Mouse (Mus musculus) heart, embryonic 10.5 days (tissue): ENCODE measurements around the gene Gnb1l. TPM values are rescaled to one million over a fixed set of nuclear protein-coding genes. Genes with fewer than 3 reads are reported as not detected.

Source experiments
- DNase-seq: peaks from one replicate; pipeline ENCODE4 v3.0.0-alpha.2; 2017; ENCODE audit warnings: low spot score
- H3K27ac ChIP-seq: fragments of 300-500 bp; sonication (generic); 2 replicates; pipeline ENCODE4 v1.5.1; 2016; ENCODE audit warnings: mild to moderate bottlenecking
- H3K27me3 ChIP-seq: fragments of 300-500 bp; sonication (generic); 2 replicates; pipeline ENCODE4 v1.6.1; 2016; ENCODE audit warnings: mild to moderate bottlenecking; ENCODE audit not compliant: poor library complexity, insufficient read depth, severe bottlenecking
- H3K36me3 ChIP-seq: fragments of 300-500 bp; sonication (generic); 2 replicates; pipeline ENCODE4 v1.6.1; 2016; ENCODE audit warnings: mild to moderate bottlenecking, moderate library complexity
- H3K4me1 ChIP-seq: fragments of 300-500 bp; sonication (generic); 2 replicates; pipeline ENCODE4 v1.6.1; 2016; ENCODE audit warnings: mild to moderate bottlenecking
- H3K4me3 ChIP-seq: fragments of 300-500 bp; sonication (generic); 2 replicates; pipeline ENCODE4 v1.5.1; 2016; ENCODE audit warnings: mild to moderate bottlenecking, moderate library complexity
- H3K9me3 ChIP-seq: fragments of 300-500 bp; sonication (generic); 2 replicates; pipeline ENCODE4 v1.6.1; 2016; ENCODE audit warnings: mild to moderate bottlenecking, moderate library complexity
- WGBS: fragments of 180-500 bp; shearing (Covaris S2); methylation state at CpG from one replicate; pipeline ENCODE4 v1.1.7; 2016; 5-methylcytosine and 5-hydroxymethylcytosine counted together
- polyA plus RNA-seq: library from polyadenylated mRNA; unstranded; fragments of >200 nt; fragmentation: Nextera tagmentation; extraction: Ambion mirVana; gene quantifications from 2 replicates; pipeline ENCODE4 v1.2.1, GENCODE M21; 2016

Gene Gnb1l
- polyA plus RNA-seq, 1 experiment from 2014 or later = 17.1 TPM

- DNase-seq = no peak
- Histone ChIP-seq H3K4me1 (peaks cover 14% of the 10 kb centered on the region), H3K4me3 (no peak overlapping the region), H3K27ac (no peak overlapping the region), H3K9me3 (no peaks in the 10 kb centered on the region), H3K27me3 (no peaks in the 10 kb centered on the region), H3K36me3 (peaks cover 35% of the 10 kb centered on the region)
- 31% methylated on average over 1 of the region's 1 CpGs for WGBS
These were observed 27.7 kb upstream of the Gnb1l start for GRCm38 (mm10) chr16:18470829-18471228.

- Histone ChIP-seq H3K27me3 (no peaks in the 10 kb centered on the region), H3K4me1 (peaks cover 14% of the 10 kb centered on the region), H3K36me3 (peaks cover 38% of the 10 kb centered on the region), H3K9me3 (no peaks in the 10 kb centered on the region), H3K27ac (no peak overlapping the region; the same call in 1 of the 2 replicates), H3K4me3 (no peak overlapping the region)
- DNase-seq = peak; percentile 73
- 44% methylated on average over 11 of the region's 11 CpGs for WGBS
These were observed 27.0 kb upstream of the Gnb1l start for GRCm38 (mm10) chr16:18471381-18471955.

GRCm38 (mm10) chr16:18471976-18472375, 26.5 kb upstream of the Gnb1l start:
- DNase-seq = no peak
- Histone ChIP-seq H3K27me3 (no peaks in the 10 kb centered on the region), H3K36me3 (peaks cover 38% of the 10 kb centered on the region), H3K4me1 (peaks cover 14% of the 10 kb centered on the region), H3K27ac (no peak overlapping the region; the same call in 1 of the 2 replicates), H3K4me3 (no peak overlapping the region), H3K9me3 (no peaks in the 10 kb centered on the region)
- WGBS = 70% methylated on average over 6 of the region's 6 CpGs

- WGBS = 81% methylated on average over 4 of the region's 4 CpGs
- no peaks in the 10 kb centered on the region for H3K27me3 ChIP-seq
- peaks cover 14% of the 10 kb centered on the region for H3K4me1 ChIP-seq
- DNase-seq = no peak
- no peak overlapping the region for H3K27ac ChIP-seq
- H3K36me3 ChIP-seq = peaks cover 38% of the 10 kb centered on the region
- no peak overlapping the region for H3K4me3 ChIP-seq
- no peaks in the 10 kb centered on the region for H3K9me3 ChIP-seq
These were observed 26.1 kb upstream of the Gnb1l start for GRCm38 (mm10) chr16:18472416-18472815.

- no peak for DNase-seq
- H3K4me1 ChIP-seq = peaks cover 14% of the 10 kb centered on the region
- H3K27ac ChIP-seq = no peak overlapping the region
- WGBS = 90% methylated on average over 8 of the region's 8 CpGs
- H3K27me3 ChIP-seq = no peaks in the 10 kb centered on the region
- peaks cover 43% of the 10 kb centered on the region for H3K36me3 ChIP-seq
- H3K4me3 ChIP-seq = no peak overlapping the region
- H3K9me3 ChIP-seq = no peaks in the 10 kb centered on the region
These were observed 25.5 kb upstream of the Gnb1l start for GRCm38 (mm10) chr16:18472976-18473375.

- no peak overlapping the region for H3K27ac ChIP-seq
- H3K36me3 ChIP-seq = peaks cover 44% of the 10 kb centered on the region
- no peak for DNase-seq
- H3K27me3 ChIP-seq = no peaks in the 10 kb centered on the region
- H3K9me3 ChIP-seq = no peaks in the 10 kb centered on the region
- peaks cover 14% of the 10 kb centered on the region for H3K4me1 ChIP-seq
- 81% methylated on average over 2 of the region's 2 CpGs for WGBS
- H3K4me3 ChIP-seq = no peak overlapping the region
These were observed 24.5 kb upstream of the Gnb1l start for GRCm38 (mm10) chr16:18474021-18474420.

- no peak overlapping the region for H3K27ac ChIP-seq
- no peaks in the 10 kb centered on the region for H3K27me3 ChIP-seq
- 58% methylated on average over 6 of the region's 6 CpGs for whole genome bisulfite sequencing
- H3K4me3 ChIP-seq = no peak overlapping the region
- H3K4me1 ChIP-seq = peaks cover 7% of the 10 kb centered on the region
- DNase-seq = no peak
- H3K9me3 ChIP-seq = no peaks in the 10 kb centered on the region
- peaks cover 25% of the 10 kb centered on the region for H3K36me3 ChIP-seq
These were observed 20.5 kb upstream of the Gnb1l start for GRCm38 (mm10) chr16:18477996-18478395.

- H3K27me3 ChIP-seq = no peaks in the 10 kb centered on the region
- H3K4me1 ChIP-seq = peaks cover 11% of the 10 kb centered on the region
- H3K36me3 ChIP-seq = peaks cover 15% of the 10 kb centered on the region
- no peak overlapping the region for H3K27ac ChIP-seq
- 40% methylated on average over 7 of the region's 7 CpGs for WGBS
- no peak for DNase-seq
- no peak overlapping the region for H3K4me3 ChIP-seq
- H3K9me3 ChIP-seq = no peaks in the 10 kb centered on the region
These were observed 18.8 kb upstream of the Gnb1l start for GRCm38 (mm10) chr16:18479667-18480066.

- H3K9me3 ChIP-seq = no peaks in the 10 kb centered on the region
- no peak for DNase-seq
- WGBS = 58% methylated on average over 4 of the region's 4 CpGs
- H3K4me1 ChIP-seq = peaks cover 13% of the 10 kb centered on the region
- H3K27me3 ChIP-seq = no peaks in the 10 kb centered on the region
- peaks cover 11% of the 10 kb centered on the region for H3K36me3 ChIP-seq
- H3K4me3 ChIP-seq = no peak overlapping the region
- no peak overlapping the region for H3K27ac ChIP-seq
These were observed 17.5 kb upstream of the Gnb1l start for GRCm38 (mm10) chr16:18480933-18481485.

- Histone ChIP-seq H3K4me3 (no peak overlapping the region), H3K27me3 (no peaks in the 10 kb centered on the region), H3K9me3 (no peaks in the 10 kb centered on the region), H3K4me1 (peaks cover 13% of the 10 kb centered on the region), H3K27ac (no peak overlapping the region), H3K36me3 (peaks cover 10% of the 10 kb centered on the region; the same call in 1 of the 2 replicates)
- 84% methylated on average over 3 of the region's 3 CpGs for WGBS
- no peak for DNase-seq
These were observed 16.1 kb upstream of the Gnb1l start for GRCm38 (mm10) chr16:18482431-18482830.

GRCm38 (mm10) chr16:18483839-18484238, 14.7 kb upstream of the Gnb1l start:
- H3K27ac ChIP-seq = no peak overlapping the region
- no peaks in the 10 kb centered on the region for H3K27me3 ChIP-seq
- WGBS = 59% methylated on average over 5 of the region's 5 CpGs

GRCm38 (mm10) chr16:18484386-18484785, 14.1 kb upstream of the Gnb1l start:
- peaks cover 11% of the 10 kb centered on the region for H3K4me1 ChIP-seq
- WGBS = 31% methylated on average over 4 of the region's 4 CpGs
- no peaks in the 10 kb centered on the region for H3K27me3 ChIP-seq
- H3K27ac ChIP-seq = no peak overlapping the region; the same call in 1 of the 2 replicates
- no peak overlapping the region for H3K4me3 ChIP-seq
- H3K9me3 ChIP-seq = no peaks in the 10 kb centered on the region
- no peak for DNase-seq
- H3K36me3 ChIP-seq = no peaks in the 10 kb centered on the region

More at GRCm38 (mm10) chr16:18483839-18484238, 14.7 kb upstream of the Gnb1l start:
- peaks cover 13% of the 10 kb centered on the region for H3K4me1 ChIP-seq
- peak; percentile 75 for DNase-seq
- 0 out of 2 replicates have a peak, but pooled peaks cover 2% of the 10 kb centered on the region for H3K36me3 ChIP-seq
- H3K9me3 ChIP-seq = no peaks in the 10 kb centered on the region
- no peak overlapping the region for H3K4me3 ChIP-seq

GRCm38 (mm10) chr16:18484794-18485435, 13.6 kb upstream of the Gnb1l start:
- no peak for DNase-seq
- H3K36me3 ChIP-seq = no peaks in the 10 kb centered on the region
- no peak overlapping the region for H3K4me3 ChIP-seq
- 0 out of 2 replicates have a peak, but pooled peaks cover 6% of the 10 kb centered on the region for H3K4me1 ChIP-seq
- WGBS = 67% methylated on average over 5 of the region's 5 CpGs
- H3K27me3 ChIP-seq = no peaks in the 10 kb centered on the region
- no peaks in the 10 kb centered on the region for H3K9me3 ChIP-seq
- no peak overlapping the region; the same call in 1 of the 2 replicates for H3K27ac ChIP-seq
